Mouse (Mus musculus): ENCODE results near the gene Cul1. TPM values are rescaled to one million over a fixed set of nuclear protein-coding genes. Genes with fewer than 3 reads are reported as not detected.

Cul1 gene
- polyA plus RNA-seq, 1 experiment = 112 TPM

- Histone ChIP-seq H3K27me3 (ENCODE audit: control insufficient read depth, insufficient read depth, low read length) (no peaks in the 10 kb centered on the region), H3K4me1 (ENCODE audit: control insufficient read depth, insufficient read depth, low read length) (no peaks in the 10 kb centered on the region), H3K27ac (ENCODE audit: insufficient read depth, low read length) (no peak overlapping the region), H3K4me3 (replicated peaks; ENCODE audit: insufficient read depth, low read depth, low read length) (no peak overlapping the region)
- TF ChIP-seq CTCF (IDR thresholded peaks at IDR 0.05; ENCODE audit: borderline replicate concordance, insufficient read depth, low read depth, low read length) (no peak), POLR2A (IDR thresholded peaks at IDR 0.05; ENCODE audit: borderline replicate concordance, insufficient read depth, low read length) (no peak)
- 88% methylated on average over 5 of the region's 5 CpGs for WGBS
- DNase-seq = no peak
Observed at GRCm38 (mm10) chr6:47535333-47535732, 82.1 kb downstream of the Cul1 start.

GRCm38 (mm10) chr6:47552280-47552679, 99.1 kb downstream of the Cul1 start:
- Histone ChIP-seq H3K4me1 (ENCODE audit: control insufficient read depth, insufficient read depth, low read length) (no peaks in the 10 kb centered on the region), H3K4me3 (replicated peaks; ENCODE audit: insufficient read depth, low read depth, low read length) (no peak overlapping the region), H3K27me3 (ENCODE audit: control insufficient read depth, insufficient read depth, low read length) (no peaks in the 10 kb centered on the region), H3K27ac (ENCODE audit: insufficient read depth, low read length) (no peak overlapping the region)
- TF ChIP-seq CTCF (IDR thresholded peaks at IDR 0.05; ENCODE audit: borderline replicate concordance, insufficient read depth, low read depth, low read length) (no peak), POLR2A (IDR thresholded peaks at IDR 0.05; ENCODE audit: borderline replicate concordance, insufficient read depth, low read length) (no peak)
- no peak for DNase-seq
- 93% methylated on average over 4 of the region's 4 CpGs for WGBS

GRCm38 (mm10) chr6:47559287-47559686, 106.1 kb downstream of the Cul1 start:
- WGBS = 87% methylated on average over 2 of the region's 2 CpGs
- no peak overlapping the region for H3K27ac ChIP-seq (ENCODE audit: insufficient read depth, low read length)

GRCm38 (mm10) chr6:47560407-47560806, 107.2 kb downstream of the Cul1 start:
- Histone ChIP-seq H3K27ac (ENCODE audit: insufficient read depth, low read length) (no peak overlapping the region), H3K4me3 (replicated peaks; ENCODE audit: insufficient read depth, low read depth, low read length) (no peak overlapping the region), H3K27me3 (ENCODE audit: control insufficient read depth, insufficient read depth, low read length) (no peaks in the 10 kb centered on the region), H3K4me1 (ENCODE audit: control insufficient read depth, insufficient read depth, low read length) (no peaks in the 10 kb centered on the region)
- DNase-seq = no peak
- TF ChIP-seq POLR2A (IDR thresholded peaks at IDR 0.05; ENCODE audit: borderline replicate concordance, insufficient read depth, low read length) = no peak
- TF ChIP-seq CTCF (IDR thresholded peaks at IDR 0.05; ENCODE audit: borderline replicate concordance, insufficient read depth, low read depth, low read length) = no peak

More at GRCm38 (mm10) chr6:47559287-47559686, 106.1 kb downstream of the Cul1 start:
- TF ChIP-seq POLR2A (IDR thresholded peaks at IDR 0.05; ENCODE audit: borderline replicate concordance, insufficient read depth, low read length) (no peak), CTCF (IDR thresholded peaks at IDR 0.05; ENCODE audit: borderline replicate concordance, insufficient read depth, low read depth, low read length) (no peak)
- Histone ChIP-seq H3K27me3 (ENCODE audit: control insufficient read depth, insufficient read depth, low read length) (no peaks in the 10 kb centered on the region), H3K4me3 (replicated peaks; ENCODE audit: insufficient read depth, low read depth, low read length) (no peak overlapping the region), H3K4me1 (ENCODE audit: control insufficient read depth, insufficient read depth, low read length) (no peaks in the 10 kb centered on the region)
- no peak for DNase-seq

GRCm38 (mm10) chr6:47560846-47561245, 107.6 kb downstream of the Cul1 start:
- no peak for DNase-seq
- Histone ChIP-seq H3K4me3 (replicated peaks; ENCODE audit: insufficient read depth, low read depth, low read length) (no peak overlapping the region), H3K27ac (ENCODE audit: insufficient read depth, low read length) (no peak overlapping the region), H3K27me3 (ENCODE audit: control insufficient read depth, insufficient read depth, low read length) (no peaks in the 10 kb centered on the region), H3K4me1 (ENCODE audit: control insufficient read depth, insufficient read depth, low read length) (no peaks in the 10 kb centered on the region)
- TF ChIP-seq POLR2A (IDR thresholded peaks at IDR 0.05; ENCODE audit: borderline replicate concordance, insufficient read depth, low read length) (no peak), CTCF (IDR thresholded peaks at IDR 0.05; ENCODE audit: borderline replicate concordance, insufficient read depth, low read depth, low read length) (no peak)
- WGBS = 97% methylated on average over 2 of the region's 2 CpGs

GRCm38 (mm10) chr6:47561426-47561825, 108.2 kb downstream of the Cul1 start:
- no peaks in the 10 kb centered on the region for H3K27me3 ChIP-seq (ENCODE audit: control insufficient read depth, insufficient read depth, low read length)
- H3K4me1 ChIP-seq (ENCODE audit: control insufficient read depth, insufficient read depth, low read length) = no peaks in the 10 kb centered on the region
- no peak overlapping the region for H3K27ac ChIP-seq (ENCODE audit: insufficient read depth, low read length)
- no peak overlapping the region for H3K4me3 ChIP-seq (replicated peaks; ENCODE audit: insufficient read depth, low read depth, low read length)
- WGBS = 69% methylated on average over 5 of the region's 5 CpGs
- no peak for DNase-seq
- TF ChIP-seq CTCF (IDR thresholded peaks at IDR 0.05; ENCODE audit: borderline replicate concordance, insufficient read depth, low read depth, low read length) = no peak
- no peak for TF ChIP-seq POLR2A (IDR thresholded peaks at IDR 0.05; ENCODE audit: borderline replicate concordance, insufficient read depth, low read length)

- WGBS = 94% methylated on average over 1 of the region's 1 CpGs
- TF ChIP-seq CTCF (IDR thresholded peaks at IDR 0.05; ENCODE audit: borderline replicate concordance, insufficient read depth, low read depth, low read length) = no peak
- no peak for TF ChIP-seq POLR2A (IDR thresholded peaks at IDR 0.05; ENCODE audit: borderline replicate concordance, insufficient read depth, low read length)
- H3K27ac ChIP-seq (ENCODE audit: insufficient read depth, low read length) = no peak overlapping the region
- no peak overlapping the region for H3K4me3 ChIP-seq (replicated peaks; ENCODE audit: insufficient read depth, low read depth, low read length)
- no peaks in the 10 kb centered on the region for H3K4me1 ChIP-seq (ENCODE audit: control insufficient read depth, insufficient read depth, low read length)
- no peaks in the 10 kb centered on the region for H3K27me3 ChIP-seq (ENCODE audit: control insufficient read depth, insufficient read depth, low read length)
- no peak for DNase-seq
Observed at GRCm38 (mm10) chr6:47565326-47566035, 112.3 kb downstream of the Cul1 start.

- WGBS = 83% methylated on average over 2 of the region's 2 CpGs
- Histone ChIP-seq H3K4me1 (ENCODE audit: control insufficient read depth, insufficient read depth, low read length) (no peaks in the 10 kb centered on the region), H3K27ac (ENCODE audit: insufficient read depth, low read length) (no peak overlapping the region), H3K27me3 (ENCODE audit: control insufficient read depth, insufficient read depth, low read length) (no peaks in the 10 kb centered on the region), H3K4me3 (replicated peaks; ENCODE audit: insufficient read depth, low read depth, low read length) (no peak overlapping the region)
- DNase-seq = no peak
- no peak for TF ChIP-seq CTCF (IDR thresholded peaks at IDR 0.05; ENCODE audit: borderline replicate concordance, insufficient read depth, low read depth, low read length)
- no peak for TF ChIP-seq POLR2A (IDR thresholded peaks at IDR 0.05; ENCODE audit: borderline replicate concordance, insufficient read depth, low read length)
Observed at GRCm38 (mm10) chr6:47572887-47573286, 119.7 kb downstream of the Cul1 start.

Other genes starting within 250 kb of the Cul1 start
- 24.3 and 24.4 TPM in 2 replicates for gene Ezh2, start 141.9 kb downstream of the Cul1 start, polyA plus RNA-seq (2012; rRNA removed)